ENCODE assay signal across 26 mouse cellular contexts in genomic region chr17:16067858-16068257, GRCm38 (mm10).
"Had no signal": no experiment of that assay in that cellular context is flagged by ENCODE, and none has a peak within 500 bp of the region (broad histone marks: within the 10 kb centered on the region; RNA-seq: fewer than 3 reads in every experiment).

No protein-coding gene starts in this region.

- H3K4me3 ChIP-seq: heart, adult 2 months; heart, embryonic 13.5 days; heart, embryonic 15.5 days; hindbrain, embryonic 12.5 days; layer of hippocampus, adult 2 months; left cerebral cortex, adult 2 months; limb, embryonic 10.5 days; limb, embryonic 12.5 days had no signal

- ATAC-seq: hindbrain, embryonic 16.5 days; inflammation-experienced regulatory T-cells, adult 6 months; intestine, embryonic 16.5 days had no signal

- H3K9ac ChIP-seq: heart, embryonic 13.5 days; heart, embryonic 15.5 days; hindbrain, embryonic 12.5 days; hindbrain, embryonic 14.5 days; limb, embryonic 12.5 days; liver, embryonic 14.5 days had no signal

- H3K36me3 ChIP-seq: heart, embryonic 13.5 days; heart, embryonic 15.5 days; hindbrain, embryonic 12.5 days; limb, embryonic 10.5 days; limb, embryonic 12.5 days had no signal

- H3K27me3 ChIP-seq: heart, embryonic 13.5 days; heart, embryonic 15.5 days; hindbrain, embryonic 12.5 days; limb, embryonic 12.5 days had no signal

- H3K4me2 ChIP-seq: heart, embryonic 11.5 days; heart, embryonic 13.5 days; heart, embryonic 15.5 days; hindbrain, embryonic 12.5 days; hindbrain, embryonic 14.5 days; limb, embryonic 12.5 days; liver, embryonic 11.5 days had no signal

- H3K4me1 ChIP-seq: heart, embryonic 13.5 days; heart, embryonic 15.5 days; hindbrain, embryonic 12.5 days; limb, embryonic 10.5 days; limb, embryonic 12.5 days had no signal

- H3K27ac ChIP-seq: heart, adult 2 months; heart, embryonic 13.5 days; heart, embryonic 15.5 days; hindbrain, embryonic 12.5 days; hindbrain, embryonic 14.5 days; layer of hippocampus, adult 2 months; left cerebral cortex, adult 2 months; limb, embryonic 10.5 days; limb, embryonic 12.5 days; liver, embryonic 14.5 days had no signal

- DNase-seq: gastrocnemius, postnatal 14 days; gastrocnemius, postnatal 36 days; heart, adult 11 months; heart, adult 2 months; heart, postnatal 14 days; heart, postnatal 36 days; kidney, adult 18-20 months; kidney, adult 8-10 months; kidney, postnatal 10 days; kidney, postnatal 25 days; kidney, postnatal 4 days; liver had no signal

- H3K9me3 ChIP-seq: heart, embryonic 13.5 days; heart, embryonic 15.5 days; hindbrain, embryonic 12.5 days; limb, embryonic 10.5 days; limb, embryonic 12.5 days had no signal
